Mouse (Mus musculus) forebrain, postnatal 0 days (tissue): Measurements from ENCODE around the gene Tnfrsf17. TPM values are rescaled to one million over a fixed set of nuclear protein-coding genes. Genes with fewer than 3 reads are reported as not detected.

Experiments used
- ATAC-seq: fragments of 200-750 bp; cut with Nextera tagmentation; 2 replicates; pipeline ENCODE4 v1.8.0; 2017; ENCODE audit warnings: mild to moderate bottlenecking, moderate library complexity
- DNase-seq: peaks from one replicate; pipeline ENCODE4 v3.0.0-alpha.2; 2015
- H3K27ac ChIP-seq: fragments of 300-500 bp; sonication (generic); 2 replicates; pipeline ENCODE4 v1.5.1; 2014; ENCODE audit warnings: low read depth, mild to moderate bottlenecking, antibody characterized with exemption, low read length, moderate library complexity, mixed read lengths
- H3K27me3 ChIP-seq: fragments of 300-500 bp; sonication (generic); 2 replicates; pipeline ENCODE4 v1.6.1; 2014; ENCODE audit warnings: mild to moderate bottlenecking, low read length, mixed read lengths; ENCODE audit not compliant: insufficient read depth
- H3K36me3 ChIP-seq: fragments of 300-500 bp; sonication (generic); 2 replicates; pipeline ENCODE4 v1.6.1; 2014; ENCODE audit warnings: mild to moderate bottlenecking, moderate library complexity; ENCODE audit not compliant: insufficient read depth
- H3K4me1 ChIP-seq: fragments of 300-500 bp; sonication (generic); 2 replicates; pipeline ENCODE4 v1.6.1; 2014; ENCODE audit warnings: antibody characterized with exemption; ENCODE audit not compliant: insufficient read depth
- H3K4me2 ChIP-seq: fragments of 300-500 bp; sonication (generic); 2 replicates; pipeline ENCODE4 v1.6.1; 2014; ENCODE audit warnings: low read depth, mild to moderate bottlenecking, moderate library complexity
- H3K4me3 ChIP-seq: fragments of 300-500 bp; sonication (generic); 2 replicates; pipeline ENCODE4 v1.5.1; 2014; ENCODE audit warnings: low read depth, low read length, mixed read lengths
- H3K9ac ChIP-seq: fragments of 300-500 bp; sonication (generic); 2 replicates; pipeline ENCODE4 v1.6.1; 2014; ENCODE audit warnings: mild to moderate bottlenecking
- H3K9me3 ChIP-seq: fragments of 300-500 bp; sonication (generic); 2 replicates; pipeline ENCODE4 v1.6.1; 2016; ENCODE audit warnings: low read length
- CTCF ChIP-seq: sonication (generic); IDR thresholded peaks from 2 replicates; pipeline ENCODE4 v1.5.1; 2016; ENCODE audit warnings: antibody characterized with exemption, control low read depth, low read depth
- WGBS: fragments of 180-500 bp; shearing (Covaris S2); extraction: QIAGEN DNeasy Blood & Tissue Kit; methylation state at CpG from one replicate; pipeline ENCODE4 v1.1.7; 2014; 5-methylcytosine and 5-hydroxymethylcytosine counted together
- polyA plus RNA-seq: library from polyadenylated mRNA; unstranded; fragments of >200 nt; fragmentation: Nextera tagmentation; extraction: Ambion mirVana; gene quantifications from 2 replicates; pipeline ENCODE4 v1.2.1, GENCODE M21; 2015
- total RNA-seq: library from RNA; depleted of rRNA; stranded (reverse); fragments of >200 nt; gene quantifications from 2 replicates; pipeline ENCODE4 v1.2.3, GENCODE M21; 2014

Gene Tnfrsf17
- total and polyA plus RNA-seq, 2 experiments from 2014 or later: 0.19 TPM; not detected in 1

- Histone ChIP-seq H3K36me3 (no peaks in the 10 kb centered on the region), H3K4me3 (no peak overlapping the region), H3K4me2 (no peak overlapping the region), H3K9me3 (no peaks in the 10 kb centered on the region), H3K9ac (no peak overlapping the region), H3K27me3 (no peaks in the 10 kb centered on the region), H3K27ac (no peak overlapping the region), H3K4me1 (no peaks in the 10 kb centered on the region)
- WGBS: 71% methylated on average over 5 of the region's 5 CpGs
- ATAC-seq (no peak), DNase-seq (no peak)
- TF ChIP-seq CTCF: peak; percentile 20; the same call in 1 of the 2 replicates
Measured at GRCm38 (mm10) chr16:11316748-11317147, 3.1 kb downstream of the Tnfrsf17 start.

GRCm38 (mm10) chr16:11317324-11317723, 3.7 kb downstream of the Tnfrsf17 start:
- Histone ChIP-seq H3K36me3 (no peaks in the 10 kb centered on the region), H3K9me3 (no peaks in the 10 kb centered on the region), H3K4me1 (no peaks in the 10 kb centered on the region), H3K4me3 (no peak overlapping the region), H3K9ac (no peak overlapping the region), H3K4me2 (no peak overlapping the region), H3K27ac (no peak overlapping the region), H3K27me3 (no peaks in the 10 kb centered on the region)
- ATAC-seq (no peak), DNase-seq (no peak)
- 72% methylated on average over 6 of the region's 6 CpGs for WGBS
- TF ChIP-seq CTCF: no peak

DNA sequence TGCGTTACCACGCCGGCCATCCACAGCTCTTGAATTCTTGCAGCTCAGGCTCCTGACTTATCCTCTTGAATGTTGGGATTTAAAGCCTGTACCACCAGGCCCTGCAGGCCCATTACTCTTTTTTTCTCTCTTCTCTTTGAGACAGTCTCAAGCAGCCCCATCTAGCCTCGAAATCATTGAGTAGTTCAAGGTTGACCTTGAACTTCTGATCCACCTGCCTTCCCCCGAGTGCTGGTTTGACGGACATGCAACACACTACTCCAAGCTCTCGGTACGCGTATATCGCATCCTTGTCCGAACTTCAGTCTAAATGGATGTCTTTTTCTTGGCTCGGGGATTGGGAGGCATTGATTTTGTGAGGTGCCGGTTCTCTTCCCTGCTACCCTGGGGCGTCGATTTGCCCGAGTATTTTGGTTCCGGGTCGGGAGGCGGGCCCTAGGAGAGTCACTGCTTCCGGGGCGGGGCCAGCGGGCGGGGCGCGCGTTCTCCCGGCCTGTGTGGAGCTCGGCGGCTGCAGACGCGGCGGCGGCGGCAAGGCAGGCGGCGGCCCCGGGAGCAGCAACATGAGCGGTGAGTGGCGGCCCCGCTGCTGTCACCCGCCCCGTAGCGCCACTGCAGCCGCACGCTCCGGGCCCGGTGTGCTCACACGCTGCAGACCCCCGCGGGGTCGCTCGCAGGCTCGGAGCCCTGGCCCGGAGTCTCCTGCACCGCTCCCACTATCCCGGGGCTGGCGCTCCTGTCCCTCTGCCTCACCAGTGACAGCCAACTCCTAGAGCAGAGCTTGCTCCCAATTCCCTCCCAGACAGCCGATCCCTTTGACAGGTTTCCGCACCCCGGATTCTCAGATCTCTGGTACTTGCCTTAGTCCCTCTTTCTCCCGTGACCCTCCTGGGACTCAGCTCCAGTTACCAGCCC, 9.1 kb downstream of the Tnfrsf17 start, which contains the start of gene Snx29:
TSS of gene Snx29 (plus strand) at position 500 of the 915 bp plus-strand sequence.
- TF ChIP-seq CTCF: no peak; the same call in 1 of the 2 replicates
- peak; percentile 99 for ATAC-seq
- 4% methylated on average over 54 of the region's 61 CpGs for WGBS

GRCm38 (mm10) chr16:11323324-11324051, 9.9 kb downstream of the Tnfrsf17 start:
- WGBS: 4% methylated on average over 17 of the region's 17 CpGs
- TF ChIP-seq CTCF: no peak

More for the DNA sequence above, 9.1 kb downstream of the Tnfrsf17 start, which contains the start of gene Snx29:
- no peaks in the 10 kb centered on the region for H3K27me3 ChIP-seq
- DNase-seq: peak; percentile 96
- no peaks in the 10 kb centered on the region; the same call in 1 of the 2 replicates for H3K4me1 ChIP-seq
- H3K4me2 ChIP-seq: peak within 1 kb of the TSS; percentile 78
- peak within 1 kb of the TSS; percentile 81 for H3K4me3 ChIP-seq
- no peaks in the 10 kb centered on the region for H3K36me3 ChIP-seq
- H3K9ac ChIP-seq: peak within 1 kb of the TSS; percentile 69
- H3K9me3 ChIP-seq: no peaks in the 10 kb centered on the region
- H3K27ac ChIP-seq: peak within 1 kb of the TSS; percentile 92

DNA sequence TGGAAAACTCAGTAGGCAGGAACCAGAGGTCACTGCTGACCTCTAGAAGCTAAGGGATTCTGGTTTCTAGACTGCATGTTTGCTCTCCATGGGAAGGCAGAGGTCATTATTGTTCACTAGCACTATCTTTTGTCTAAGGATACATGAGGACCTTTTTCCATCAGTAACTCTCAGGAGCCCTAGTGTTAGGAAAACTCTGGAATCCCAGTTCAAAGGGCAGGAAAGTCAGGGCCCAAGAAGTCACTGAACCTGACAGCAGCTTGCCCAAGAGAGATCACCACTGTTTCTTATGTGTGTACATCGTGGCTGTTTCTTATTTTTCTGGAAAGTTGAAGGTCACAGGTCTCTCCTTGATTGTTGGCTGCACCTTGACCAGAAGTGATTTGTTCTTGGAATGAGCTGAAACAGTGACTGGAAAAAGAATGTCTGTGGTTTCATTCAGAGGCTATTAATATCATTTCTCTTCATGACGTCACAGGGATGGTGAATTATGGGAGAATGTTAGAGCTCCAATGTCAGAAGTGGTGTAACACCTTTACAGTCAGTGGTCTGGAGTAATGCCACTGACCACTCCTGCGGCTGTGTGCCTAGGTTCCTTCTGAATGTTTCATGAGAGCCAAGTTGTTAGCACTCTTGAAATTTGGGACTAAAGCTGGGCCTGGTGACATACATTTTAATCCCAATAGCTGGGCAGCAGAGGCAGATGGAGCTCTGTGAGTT, 16.6 kb downstream of the Tnfrsf17 start:
- ATAC-seq: no peak
- 88% methylated on average over 3 of the region's 3 CpGs for WGBS
- no peak for DNase-seq

More at GRCm38 (mm10) chr16:11323324-11324051, 9.9 kb downstream of the Tnfrsf17 start:
- H3K36me3 ChIP-seq: no peaks in the 10 kb centered on the region
- H3K9me3 ChIP-seq: no peaks in the 10 kb centered on the region
- peak overlapping the region; percentile 78 for H3K4me2 ChIP-seq
- DNase-seq (peak; percentile 36), ATAC-seq (no peak)
- peak overlapping the region; percentile 81 for H3K4me3 ChIP-seq
- H3K27ac ChIP-seq: peak overlapping the region; percentile 92
- peak overlapping the region; percentile 69 for H3K9ac ChIP-seq
- H3K4me1 ChIP-seq: no peaks in the 10 kb centered on the region; the same call in 1 of the 2 replicates
- no peaks in the 10 kb centered on the region for H3K27me3 ChIP-seq

DNA sequence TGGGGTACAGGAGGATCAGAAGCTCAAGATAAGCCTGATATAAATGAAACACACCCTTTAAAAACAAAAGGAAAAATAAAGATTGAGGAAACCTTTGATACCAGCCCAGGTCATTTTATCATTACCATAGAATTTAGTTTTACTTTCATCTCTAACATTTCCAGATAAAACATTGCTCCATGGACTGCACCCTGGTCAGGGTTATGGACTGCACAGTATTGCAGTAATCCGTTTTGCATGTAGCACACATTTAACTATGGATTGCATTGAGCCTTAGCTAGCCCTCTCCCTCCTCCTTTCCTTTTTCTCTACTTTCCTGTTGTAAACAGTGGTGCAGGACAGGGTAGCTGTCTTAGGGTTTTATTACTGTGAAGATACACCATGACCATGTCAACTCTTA, 17.4 kb downstream of the Tnfrsf17 start:
- Histone ChIP-seq H3K4me3 (no peak overlapping the region), H3K4me2 (no peak overlapping the region), H3K4me1 (no peaks in the 10 kb centered on the region), H3K9me3 (no peaks in the 10 kb centered on the region), H3K27me3 (no peaks in the 10 kb centered on the region), H3K9ac (no peak overlapping the region), H3K27ac (no peak overlapping the region), H3K36me3 (no peaks in the 10 kb centered on the region)
- WGBS: 90% methylated on average over 1 of the region's 1 CpGs
- ATAC-seq (no peak), DNase-seq (no peak)
- TF ChIP-seq CTCF: no peak

More for the DNA sequence above, 16.6 kb downstream of the Tnfrsf17 start:
- Histone ChIP-seq H3K9ac (no peak overlapping the region), H3K27ac (no peak overlapping the region), H3K4me1 (no peaks in the 10 kb centered on the region), H3K4me3 (no peak overlapping the region), H3K4me2 (no peak overlapping the region), H3K27me3 (no peaks in the 10 kb centered on the region), H3K9me3 (no peaks in the 10 kb centered on the region), H3K36me3 (no peaks in the 10 kb centered on the region)
- TF ChIP-seq CTCF: no peak
